Mouse (Mus musculus) heart, embryonic 13.5 days (tissue): ENCODE data around the gene Akt2. TPM values are rescaled to one million over a fixed set of nuclear protein-coding genes. Genes with fewer than 3 reads are reported as not detected.
"Not testable (repeated sequence)": the region's sequence is repeated elsewhere in the genome, so short reads cannot be mapped to it uniquely, and the experiment has no call there.

ENCODE experiments used
- ATAC-seq: fragments of 200-750 bp; cut with Nextera tagmentation; 2 replicates; pipeline ENCODE4 v1.8.0; 2017; ENCODE audit warnings: moderate TSS enrichment; ENCODE audit not compliant: insufficient number of reproducible peaks, low FRiP score, low TSS enrichment; ENCODE audit errors: extremely low read depth
- H3K27ac ChIP-seq: fragments of 300-500 bp; sonication (generic); replicated peaks from 2 replicates; pipeline ENCODE4 v1.5.1; 2015; ENCODE audit warnings: moderate library complexity, mild to moderate bottlenecking, inconsistent platforms
- H3K27me3 ChIP-seq: fragments of 300-500 bp; sonication (generic); replicated peaks from 2 replicates; pipeline ENCODE4 v1.6.1; 2015; ENCODE audit warnings: mild to moderate bottlenecking, inconsistent platforms
- H3K36me3 ChIP-seq: fragments of 300-500 bp; sonication (generic); 2 replicates; pipeline ENCODE4 v1.6.1; 2015; ENCODE audit warnings: mild to moderate bottlenecking, inconsistent platforms
- H3K4me1 ChIP-seq: fragments of 300-500 bp; sonication (generic); 2 replicates; pipeline ENCODE4 v1.6.1; 2015; ENCODE audit warnings: inconsistent platforms
- H3K4me2 ChIP-seq: fragments of 300-500 bp; sonication (generic); 2 replicates; pipeline ENCODE4 v1.6.1; 2015; ENCODE audit warnings: inconsistent platforms, mild to moderate bottlenecking, moderate library complexity
- H3K4me3 ChIP-seq: fragments of 300-500 bp; sonication (generic); 2 replicates; pipeline ENCODE4 v1.5.1; 2015; ENCODE audit warnings: moderate library complexity, mild to moderate bottlenecking, inconsistent platforms
- H3K9ac ChIP-seq: fragments of 300-500 bp; sonication (generic); 2 replicates; pipeline ENCODE4 v1.6.1; 2015; ENCODE audit warnings: inconsistent platforms, mild to moderate bottlenecking, moderate library complexity
- H3K9me3 ChIP-seq: fragments of 300-500 bp; sonication (generic); 2 replicates; pipeline ENCODE4 v1.6.1; 2016; ENCODE audit warnings: inconsistent platforms
- WGBS: fragments of 180-500 bp; shearing (Covaris S2); methylation state at CpG from one replicate; pipeline ENCODE4 v1.1.7; 2015; ENCODE audit warnings: mixed read lengths; 5-methylcytosine and 5-hydroxymethylcytosine counted together
- polyA plus RNA-seq: library from polyadenylated mRNA; unstranded; fragments of >200 nt; fragmentation: Nextera tagmentation; extraction: Ambion mirVana; gene quantifications from 2 replicates; pipeline ENCODE4 v1.2.1, GENCODE M21; 2015

Akt2 gene
- polyA plus RNA-seq, 1 experiment from 2014 or later, result 73.4 TPM

GRCm38 (mm10) chr7:27622234-27622633, 30.9 kb downstream of the Akt2 start:
- WGBS, result 82% methylated on average over 1 of the region's 1 CpGs
- H3K36me3 ChIP-seq, result peaks cover 98% of the 10 kb centered on the region

DNA sequence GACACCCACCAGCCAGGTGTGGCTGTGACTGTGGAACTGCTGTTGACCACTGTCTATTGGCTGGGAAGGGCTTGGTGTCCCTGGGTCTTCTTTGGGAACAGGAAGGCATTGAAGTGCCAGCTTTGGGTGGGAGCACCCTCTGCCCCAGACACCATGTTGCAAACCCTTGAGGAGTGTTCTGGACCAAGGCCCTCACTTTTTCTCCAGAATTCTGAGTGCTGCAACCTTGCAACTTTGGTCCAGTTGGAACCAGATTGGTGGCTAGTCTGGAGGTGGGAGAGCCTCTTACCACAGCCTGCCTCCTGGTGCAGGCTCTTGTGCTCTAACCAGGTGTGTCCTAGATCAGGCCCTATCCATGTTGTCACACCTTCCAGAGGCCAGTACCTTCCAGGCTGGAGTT, 33.6 kb downstream of the Akt2 start:
- Histone ChIP-seq H3K9me3 (no peaks in the 10 kb centered on the region), H3K36me3 (peaks cover 98% of the 10 kb centered on the region), H3K4me2 (no peak overlapping the region), H3K9ac (no peak overlapping the region), H3K27me3 (no peaks in the 10 kb centered on the region), H3K4me3 (no peak overlapping the region), H3K4me1 (0 out of 2 replicates have a peak, but pooled peaks cover 4% of the 10 kb centered on the region), H3K27ac (no peak overlapping the region)
- no peak for ATAC-seq

More at GRCm38 (mm10) chr7:27622234-27622633, 30.9 kb downstream of the Akt2 start:
- H3K4me2 ChIP-seq, result no peak overlapping the region
- no peak for ATAC-seq
- no peaks in the 10 kb centered on the region for H3K27me3 ChIP-seq
- no peak overlapping the region for H3K4me3 ChIP-seq
- H3K4me1 ChIP-seq, result no peaks in the 10 kb centered on the region
- no peak overlapping the region for H3K9ac ChIP-seq
- H3K9me3 ChIP-seq, result no peaks in the 10 kb centered on the region
- no peak overlapping the region for H3K27ac ChIP-seq

DNA sequence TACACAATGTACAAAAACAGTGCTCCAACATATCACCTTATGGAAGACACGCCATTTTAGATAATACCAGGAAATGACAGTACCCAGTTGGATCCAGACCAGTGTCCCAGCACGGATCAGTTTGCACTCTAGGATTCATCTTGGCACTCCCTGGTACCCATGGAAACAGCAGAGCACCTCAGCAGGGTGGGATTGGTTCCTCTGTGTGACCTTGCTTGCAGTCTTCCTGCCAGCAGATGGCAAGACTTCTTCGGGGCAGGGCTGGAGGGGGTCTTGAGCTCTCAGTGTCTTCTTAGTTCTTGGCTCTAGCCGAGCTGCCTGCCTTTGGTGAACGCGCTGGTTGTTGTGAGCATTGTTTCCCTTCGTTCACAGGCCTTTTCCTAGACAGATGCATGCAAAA, 36.4 kb downstream of the Akt2 start:
- WGBS, result 84% methylated on average over 7 of the region's 7 CpGs
- no peak overlapping the region for H3K4me3 ChIP-seq
- H3K4me2 ChIP-seq, result no peak overlapping the region
- no peak overlapping the region for H3K27ac ChIP-seq
- no peaks in the 10 kb centered on the region for H3K27me3 ChIP-seq
- no peaks in the 10 kb centered on the region for H3K9me3 ChIP-seq
- 0 out of 2 replicates have a peak, but pooled peaks cover 4% of the 10 kb centered on the region for H3K4me1 ChIP-seq
- no peak overlapping the region for H3K9ac ChIP-seq
- ATAC-seq, result no peak
- H3K36me3 ChIP-seq, result peaks cover 96% of the 10 kb centered on the region

DNA sequence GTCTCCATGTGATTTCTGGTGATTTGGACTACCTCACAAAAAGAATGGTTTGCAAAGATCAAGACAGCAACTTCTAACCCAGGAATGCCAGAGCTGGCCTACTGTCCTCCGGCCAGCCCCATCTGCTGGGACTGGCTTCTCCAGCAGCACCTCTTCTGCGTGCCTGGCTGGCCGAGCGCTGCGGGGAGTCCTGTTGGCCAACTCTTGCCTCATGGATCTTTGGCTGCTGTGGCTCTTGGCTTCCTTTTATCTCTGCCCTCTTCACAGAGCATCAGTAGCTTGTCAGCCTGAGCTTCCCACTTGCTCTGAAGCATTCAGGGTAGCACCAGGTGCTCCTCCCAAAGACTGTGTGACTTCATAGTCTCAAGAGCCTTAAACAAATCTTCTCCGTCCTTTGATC, 36.8 kb downstream of the Akt2 start:
- H3K27ac ChIP-seq, result no peak overlapping the region
- H3K36me3 ChIP-seq, result peaks cover 96% of the 10 kb centered on the region
- ATAC-seq, result no peak
- H3K4me1 ChIP-seq, result 0 out of 2 replicates have a peak, but pooled peaks cover 4% of the 10 kb centered on the region
- H3K9me3 ChIP-seq, result no peaks in the 10 kb centered on the region
- H3K9ac ChIP-seq, result no peak overlapping the region
- H3K27me3 ChIP-seq, result no peaks in the 10 kb centered on the region
- no peak overlapping the region for H3K4me2 ChIP-seq
- no peak overlapping the region for H3K4me3 ChIP-seq
- WGBS, result 87% methylated on average over 6 of the region's 6 CpGs

GRCm38 (mm10) chr7:27628816-27629215, 37.5 kb downstream of the Akt2 start:
- 84% methylated on average over 7 of the region's 7 CpGs for WGBS
- H3K36me3 ChIP-seq, result peaks cover 96% of the 10 kb centered on the region

DNA sequence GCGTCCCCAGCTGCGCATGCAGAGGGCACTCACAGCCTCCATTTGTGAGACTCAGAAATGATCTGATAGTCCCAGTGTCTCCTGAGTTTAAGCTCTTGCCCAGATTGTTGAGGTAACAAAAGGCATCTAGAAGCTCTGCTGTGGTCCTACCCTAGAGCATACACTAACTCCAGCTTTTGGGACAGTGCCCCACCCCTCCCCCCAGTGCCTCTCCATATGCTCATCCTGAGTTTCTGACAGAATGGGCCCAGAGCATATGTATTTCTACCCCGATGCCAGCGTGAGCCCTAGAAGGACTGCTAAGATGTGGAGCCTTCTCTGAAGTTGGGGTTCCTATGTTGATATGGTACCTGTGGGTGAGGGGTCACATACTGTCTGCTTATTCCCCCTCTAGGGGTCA, 40.1 kb downstream of the Akt2 start:
- H3K27me3 ChIP-seq, result no peaks in the 10 kb centered on the region
- H3K27ac ChIP-seq, result no peak overlapping the region
- no peak overlapping the region for H3K9ac ChIP-seq
- H3K4me1 ChIP-seq, result 0 out of 2 replicates have a peak, but pooled peaks cover 4% of the 10 kb centered on the region
- no peaks in the 10 kb centered on the region for H3K9me3 ChIP-seq
- ATAC-seq, result no peak
- 94% methylated on average over 4 of the region's 4 CpGs for WGBS
- H3K4me3 ChIP-seq, result no peak overlapping the region
- peaks cover 97% of the 10 kb centered on the region for H3K36me3 ChIP-seq
- no peak overlapping the region for H3K4me2 ChIP-seq

More at GRCm38 (mm10) chr7:27628816-27629215, 37.5 kb downstream of the Akt2 start:
- H3K9ac ChIP-seq, H3K27me3 ChIP-seq, H3K4me3 ChIP-seq, H3K4me2 ChIP-seq, H3K4me1 ChIP-seq, ATAC-seq, H3K9me3 ChIP-seq, H3K27ac ChIP-seq: not testable (repeated sequence)

GRCm38 (mm10) chr7:27633166-27633565, 41.8 kb downstream of the Akt2 start:
- no peak for ATAC-seq

DNA sequence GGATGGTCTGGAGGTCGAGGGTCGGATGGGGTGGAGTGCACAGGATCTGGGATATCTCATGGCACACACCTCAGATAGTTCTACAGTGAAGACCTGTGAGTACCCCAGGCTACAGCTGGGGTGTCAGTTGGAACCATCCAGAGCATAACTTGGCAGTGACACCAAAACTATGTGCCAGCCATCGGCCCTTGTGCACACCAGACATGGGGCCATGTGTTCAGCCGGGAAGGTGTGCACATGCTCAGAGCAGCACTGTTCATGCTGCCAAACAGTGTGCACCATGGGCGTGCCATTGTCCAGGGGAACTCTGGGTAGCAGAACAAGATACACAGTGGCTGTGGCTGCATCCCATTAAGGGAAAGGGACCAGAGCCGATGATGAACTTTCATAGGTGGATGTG, 43.3 kb downstream of the Akt2 start:
- 94% methylated on average over 6 of the region's 6 CpGs for WGBS
- Histone ChIP-seq H3K9ac (no peak overlapping the region), H3K27ac (no peak overlapping the region), H3K36me3 (peaks cover 87% of the 10 kb centered on the region), H3K4me1 (no peaks in the 10 kb centered on the region), H3K9me3 (no peaks in the 10 kb centered on the region), H3K4me2 (no peak overlapping the region), H3K4me3 (no peak overlapping the region), H3K27me3 (no peaks in the 10 kb centered on the region)
- ATAC-seq, result no peak

More at GRCm38 (mm10) chr7:27633166-27633565, 41.8 kb downstream of the Akt2 start:
- Histone ChIP-seq H3K36me3 (peaks cover 97% of the 10 kb centered on the region), H3K4me1 (0 out of 2 replicates have a peak, but pooled peaks cover 4% of the 10 kb centered on the region), H3K27me3 (no peaks in the 10 kb centered on the region), H3K9me3 (no peaks in the 10 kb centered on the region), H3K27ac (no peak overlapping the region), H3K4me3 (no peak overlapping the region), H3K9ac (no peak overlapping the region), H3K4me2 (no peak overlapping the region)
- 79% methylated on average over 6 of the region's 6 CpGs for WGBS

DNA sequence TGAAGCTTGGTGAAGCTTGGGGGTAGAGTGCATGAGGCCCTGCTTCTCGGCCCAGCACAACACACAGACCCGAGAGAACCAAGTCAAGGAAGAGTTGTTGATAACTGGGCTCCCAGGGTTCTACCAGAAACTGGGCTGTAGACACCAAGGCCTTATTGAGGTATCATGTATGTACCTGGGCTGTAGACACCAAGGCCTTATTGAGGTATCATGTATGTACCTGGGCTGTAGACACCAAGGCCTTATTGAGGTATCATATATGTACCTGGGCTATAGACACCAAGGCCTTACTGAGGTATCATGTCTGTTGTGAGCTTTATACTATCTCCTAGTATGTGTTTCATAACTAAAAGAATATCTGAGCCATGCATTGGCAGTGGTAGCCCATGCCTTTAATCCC, 43.7 kb downstream of the Akt2 start:
- 88% methylated on average over 2 of the region's 2 CpGs for WGBS
- ATAC-seq, H3K4me3 ChIP-seq, H3K4me2 ChIP-seq, H3K9ac ChIP-seq, H3K4me1 ChIP-seq, H3K9me3 ChIP-seq, H3K27ac ChIP-seq, H3K27me3 ChIP-seq: not testable (repeated sequence)
- H3K36me3 ChIP-seq, result peaks cover 83% of the 10 kb centered on the region

DNA sequence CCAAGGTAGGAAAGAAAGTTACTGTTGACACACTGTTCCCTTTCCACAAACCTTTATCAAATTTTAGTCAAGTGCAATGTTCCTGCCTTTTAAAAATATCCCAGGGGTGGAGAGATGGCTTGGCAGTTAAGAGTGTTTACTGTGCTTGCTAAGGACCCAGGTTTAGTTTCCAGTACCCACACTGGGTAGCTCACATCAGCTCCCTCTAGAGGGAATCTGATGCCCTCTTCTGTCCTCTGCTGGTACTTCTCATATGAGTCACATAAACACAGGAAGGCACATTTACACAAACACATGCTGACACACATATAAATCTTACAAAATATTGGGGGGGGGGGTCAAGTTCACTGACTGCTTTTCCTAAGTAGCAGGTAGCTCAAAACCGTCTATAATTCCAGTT, 53.1 kb downstream of the Akt2 start:
- H3K36me3 ChIP-seq, result peaks cover 2% of the 10 kb centered on the region
- no peaks in the 10 kb centered on the region for H3K27me3 ChIP-seq
- WGBS, result 41% methylated on average over 1 of the region's 1 CpGs

DNA sequence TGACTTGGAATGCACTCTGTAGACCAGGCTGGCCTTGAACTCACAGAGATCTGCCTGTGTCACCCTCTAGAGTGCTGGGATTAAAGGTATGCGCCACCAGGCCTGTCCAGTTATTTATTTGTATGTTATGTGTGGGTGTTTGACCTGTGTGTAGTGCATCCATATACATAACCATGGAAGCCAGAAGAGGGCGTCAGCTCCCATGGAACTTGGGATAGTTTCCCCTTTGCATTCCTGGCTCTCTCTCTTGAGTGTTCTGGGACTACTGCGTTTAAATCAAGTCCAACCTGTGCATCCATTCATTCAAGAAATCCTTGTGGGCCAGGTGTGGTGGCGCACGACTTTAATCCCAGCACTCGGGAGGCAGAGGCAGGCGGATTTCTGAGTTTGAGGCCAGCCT, 55.2 kb downstream of the Akt2 start:
- Histone ChIP-seq H3K4me3 (no peak overlapping the region), H3K9me3 (no peaks in the 10 kb centered on the region), H3K9ac (no peak overlapping the region), H3K27ac (no peak overlapping the region), H3K4me2 (no peak overlapping the region), H3K27me3 (peaks cover 17% of the 10 kb centered on the region), H3K4me1 (no peaks in the 10 kb centered on the region), H3K36me3 (no peaks in the 10 kb centered on the region)
- no peak for ATAC-seq
- 75% methylated on average over 7 of the region's 7 CpGs for WGBS

More for the DNA sequence above, 53.1 kb downstream of the Akt2 start:
- Histone ChIP-seq H3K4me1 (no peaks in the 10 kb centered on the region), H3K27ac (no peak overlapping the region), H3K4me3 (no peak overlapping the region), H3K9me3 (no peaks in the 10 kb centered on the region), H3K9ac (no peak overlapping the region), H3K4me2 (no peak overlapping the region)
- no peak for ATAC-seq

DNA sequence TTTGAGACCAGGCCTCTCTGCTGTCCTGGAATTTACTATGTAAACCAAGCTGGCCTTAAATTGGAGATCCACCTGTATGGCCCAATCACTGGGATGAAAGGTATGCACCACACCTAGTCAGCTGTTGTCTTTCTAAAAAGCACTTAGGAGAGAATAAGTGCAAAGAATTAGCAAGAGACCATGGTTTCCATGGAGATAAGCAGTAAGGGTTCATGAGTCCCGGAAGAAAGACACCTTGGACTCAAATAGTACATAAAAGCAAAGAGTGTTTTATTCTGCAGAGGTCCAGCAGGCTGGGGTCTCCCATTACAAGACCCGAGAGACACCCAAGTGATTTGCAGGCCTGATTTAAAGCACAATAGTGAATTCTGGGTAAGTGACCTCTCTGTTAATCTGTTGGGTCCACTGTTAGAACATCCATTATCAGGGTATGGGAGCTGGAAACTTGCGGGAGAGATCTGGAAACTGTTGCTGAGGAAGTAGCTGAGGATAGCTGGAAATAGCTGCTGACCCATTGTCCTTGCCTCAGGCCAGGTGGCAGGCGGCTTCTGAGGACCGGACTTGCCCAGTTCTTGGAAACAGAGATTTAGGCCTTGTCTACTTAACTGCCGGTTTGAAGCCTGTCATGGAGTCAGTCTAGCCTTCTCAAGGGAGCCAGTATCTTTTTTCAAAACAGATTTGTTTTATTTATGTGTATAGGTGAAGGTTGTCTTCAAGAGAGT, 56.1 kb downstream of the Akt2 start:
- WGBS, result 65% methylated on average over 6 of the region's 6 CpGs
- no peak for ATAC-seq
- no peak overlapping the region for H3K4me2 ChIP-seq

More for the DNA sequence above, 56.1 kb downstream of the Akt2 start:
- H3K27ac ChIP-seq, result no peak overlapping the region
- H3K4me1 ChIP-seq, result no peaks in the 10 kb centered on the region
- H3K9me3 ChIP-seq, result no peaks in the 10 kb centered on the region
- H3K27me3 ChIP-seq, result peaks cover 27% of the 10 kb centered on the region
- H3K9ac ChIP-seq, result no peak overlapping the region
- no peak overlapping the region for H3K4me3 ChIP-seq
- H3K36me3 ChIP-seq, result no peaks in the 10 kb centered on the region
